Comparison of ENCODE assay signal across 23 mouse cellular contexts in genomic region chr13:24327201-24327600, GRCm38 (mm10). TPM values are rescaled to one million over a fixed set of nuclear protein-coding genes. Genes with fewer than 3 reads are reported as not detected.
A peak's percentile ranks its signal among the peaks of the same experiment; 100 is the strongest.
DNase-seq lines count a peak whose midpoint lies in the region; ATAC-seq and TF ChIP-seq lines count a peak whose summit lies in the region.
"Had no signal": no experiment of that assay in that cellular context is flagged by ENCODE, and none has a peak within 500 bp of the region (broad histone marks: within the 10 kb centered on the region; RNA-seq: fewer than 3 reads in every experiment).

Cmah (plus strand) TSS chr13:24327404.

- H3K27me3 ChIP-seq in spleen, adult 2 months (ENCODE audit: control insufficient read depth, insufficient read depth, low read length): no peaks in the 10 kb centered on the region
- H3K27me3 ChIP-seq in kidney, embryonic 16.5 days (ENCODE audit: insufficient read depth, low read length): no peaks in the 10 kb centered on the region
- no peaks in the 10 kb centered on the region for H3K27me3 ChIP-seq in hindbrain, embryonic 11.5 days (ENCODE audit: control insufficient read depth, insufficient read depth, low read length)
- H3K27me3 ChIP-seq: forebrain, embryonic 12.5 days; limb, embryonic 12.5 days; megakaryocyte, embryonic 14.5 days; Patski had no signal

- H3K4me3 ChIP-seq in spleen, adult 2 months (ENCODE audit: extremely low read depth, insufficient read depth, insufficient read length): no peak within 1 kb of the TSS
- no peak within 1 kb of the TSS for H3K4me3 ChIP-seq in kidney, embryonic 16.5 days (ENCODE audit: low read length)
- no peak within 1 kb of the TSS for H3K4me3 ChIP-seq in hindbrain, embryonic 11.5 days (ENCODE audit: low read depth, low read length)
- H3K4me3 ChIP-seq: forebrain, embryonic 12.5 days; hindbrain, embryonic 10.5 days; limb, embryonic 12.5 days; megakaryocyte, embryonic 14.5 days; myocyte had no signal

- peak; percentile 80 for ATAC-seq in kidney, embryonic 16.5 days (ENCODE audit: low FRiP score, low TSS enrichment)
- no peak for ATAC-seq in neutrophil, adult 5-6 weeks (ENCODE audit: extremely low read depth, insufficient number of reproducible peaks, low FRiP score, poor library complexity, severe bottlenecking)
- ATAC-seq in hindbrain, embryonic 11.5 days (ENCODE audit: low FRiP score): no peak
- ATAC-seq: Patski had no signal

- WGBS in spleen, adult 2 months: 55% methylated on average over 5 of the region's 5 CpGs
- 68% methylated on average over 5 of the region's 5 CpGs for WGBS in kidney, embryonic 16.5 days
- 83% methylated on average over 5 of the region's 5 CpGs for WGBS in hindbrain, embryonic 11.5 days

- no peak within 1 kb of the TSS for H3K27ac ChIP-seq in spleen, adult 2 months (ENCODE audit: insufficient read depth, low read length)
- peak within 1 kb of the TSS; percentile 65 for H3K27ac ChIP-seq in kidney, embryonic 16.5 days (ENCODE audit: low read length)
- H3K27ac ChIP-seq in hindbrain, embryonic 11.5 days (ENCODE audit: low read depth, low read length): no peak within 1 kb of the TSS
- H3K27ac ChIP-seq: forebrain, embryonic 12.5 days; hindbrain, embryonic 10.5 days; limb, embryonic 12.5 days had no signal

- no peak within 1 kb of the TSS for H3K4me2 ChIP-seq in kidney, embryonic 16.5 days (replicated peaks; ENCODE audit: low read depth, low read length)
- no peak within 1 kb of the TSS for H3K4me2 ChIP-seq in hindbrain, embryonic 11.5 days (replicated peaks; ENCODE audit: low read depth, low read length)
- H3K4me2 ChIP-seq: forebrain, embryonic 12.5 days; limb, embryonic 12.5 days had no signal

- TF ChIP-seq CTCF in spleen, adult 2 months (IDR thresholded peaks at IDR 0.05; ENCODE audit: extremely low read depth, insufficient read depth, insufficient read length, insufficient replicate concordance): no peak

- no peak within 1 kb of the TSS for H3K9ac ChIP-seq in kidney, embryonic 16.5 days (replicated peaks; ENCODE audit: low read length)
- H3K9ac ChIP-seq in hindbrain, embryonic 11.5 days (ENCODE audit: low read depth, low read length): no peak within 1 kb of the TSS
- H3K9ac ChIP-seq: forebrain, embryonic 12.5 days; limb, embryonic 12.5 days had no signal

- H3K36me3 ChIP-seq in spleen, adult 2 months (ENCODE audit: control insufficient read depth, insufficient read depth, low read length): no peaks in the 10 kb centered on the region
- no peaks in the 10 kb centered on the region for H3K36me3 ChIP-seq in kidney, embryonic 16.5 days (ENCODE audit: insufficient read depth, low read length)
- no peaks in the 10 kb centered on the region for H3K36me3 ChIP-seq in hindbrain, embryonic 11.5 days (ENCODE audit: control insufficient read depth, insufficient read depth, low read length)
- H3K36me3 ChIP-seq: forebrain, embryonic 12.5 days; hindbrain, embryonic 10.5 days; limb, embryonic 12.5 days had no signal

- H3K4me1 ChIP-seq in spleen, adult 2 months (ENCODE audit: control insufficient read depth, insufficient read depth, insufficient read length): no peaks in the 10 kb centered on the region; the same call in 1 of the 2 replicates
- peaks cover 9% of the 10 kb centered on the region; the same call in 1 of the 2 replicates for H3K4me1 ChIP-seq in kidney, embryonic 16.5 days (ENCODE audit: insufficient read depth, low read length)
- no peaks in the 10 kb centered on the region for H3K4me1 ChIP-seq in hindbrain, embryonic 11.5 days (replicated peaks; ENCODE audit: control insufficient read depth, insufficient read depth, low read length)
- H3K4me1 ChIP-seq: forebrain, embryonic 12.5 days; hindbrain, embryonic 10.5 days had no signal

- H3K9me3 ChIP-seq in kidney, embryonic 16.5 days (ENCODE audit: low read length): no peaks in the 10 kb centered on the region
- H3K9me3 ChIP-seq in hindbrain, embryonic 11.5 days (ENCODE audit: control insufficient read depth, low read length): no peaks in the 10 kb centered on the region
- H3K9me3 ChIP-seq: forebrain, embryonic 12.5 days; hindbrain, embryonic 10.5 days; limb, embryonic 12.5 days; megakaryocyte, embryonic 14.5 days had no signal

- DNase-seq in spleen, adult 2 months (ENCODE audit: low read depth in 1 of 2, low spot score in 2 of 2): no peak
- DNase-seq in spleen, postnatal 14 days (ENCODE audit: low spot score in 2 of 2): no peak
- DNase-seq in kidney, adult 18-20 months: peak; percentile 60
- DNase-seq in left cerebral cortex, postnatal 25 days (ENCODE audit: low spot score in 2 of 2): no peak
- no peak for DNase-seq in hindbrain, embryonic 11.5 days (ENCODE audit: low spot score)
- no peak for DNase-seq in frontal cortex, postnatal 25 days (ENCODE audit: low spot score in 2 of 2)
- DNase-seq: adrenal gland, postnatal 14 days; cerebellum, adult 11-12 months; cerebellum, postnatal 25 days; gastrocnemius, postnatal 25 days; lung, adult 18-20 months; lung, postnatal 14 days; midbrain, embryonic 14.5 days; right cerebral cortex, postnatal 25 days; thymus, postnatal 4 days had no signal

- intact Hi-C loops in left cerebral cortex, postnatal 25 days (cut with DNase I): no loop called here

- TF ChIP-seq POLR2A in spleen, adult 2 months (IDR thresholded peaks at IDR 0.05; ENCODE audit: low read depth, low read length): no peak

RNA-seq across cellular contexts. Expression of gene Cmah, which starts in this region (rescaled TPM):
- polyA plus RNA-seq in spleen, adult 2 months (2012; rRNA removed): 13.7 TPM in 2 replicates
- 0.79 and 1.2 TPM in 2 replicates for polyA plus RNA-seq in kidney, embryonic 16.5 days (2015; fragmentation: Nextera tagmentation; extraction: Ambion mirVana)
- 179 and 208 TPM in 2 replicates for total RNA-seq in neutrophil, adult 5-6 weeks (2017)
- total RNA-seq in left cerebral cortex, postnatal 25 days (2021): under 1 TPM; 0.62 to 0.71 TPM
- 0.33 and 0.43 TPM in 2 replicates for polyA plus RNA-seq in hindbrain, embryonic 11.5 days (2014; fragmentation: Nextera tagmentation; extraction: Ambion mirVana)

Comparison
In these comparisons a context has a peak if more than half of its experiments do, and no peak if none do; other contexts are left out.
1. RNA of gene Cmah (total RNA-seq): 179 to 208 TPM in neutrophil, adult 5-6 weeks; 0.62 to 0.71 TPM in left cerebral cortex, postnatal 25 days; every median in the first group is over 100 times any median in the second.